Mouse (Mus musculus) MEL (cell line): Measurements from ENCODE around the gene Samd7. TPM values are rescaled to one million over a fixed set of nuclear protein-coding genes. Genes with fewer than 3 reads are reported as not detected.

Experiments
- DNase-seq: peaks from one replicate; pipeline ENCODE4 v3.0.0; 2011; ENCODE audit warnings: low read depth, low spot score
- H3K27ac ChIP-seq: 2 replicates; pipeline ENCODE4 v1.5.1; 2012; ENCODE audit warnings: low read depth, mild to moderate bottlenecking, control low read depth, low read length, moderate library complexity; ENCODE audit not compliant: control insufficient read depth
- H3K27me3 ChIP-seq, 2 experiments: fragments of 150-350 bp in 1 of 2; sonication (generic) in 1 of 2; 2 replicates each; pipeline ENCODE4 v1.6.1; 2012; ENCODE audit warnings: low read length in 2 of 2, mild to moderate bottlenecking in 2 of 2, improper control_type of control experiment in 1 of 2, moderate library complexity in 1 of 2; ENCODE audit not compliant: insufficient read depth in 2 of 2, control insufficient read depth in 1 of 2
- H3K36me3 ChIP-seq, 2 experiments: 2 replicates each; pipeline ENCODE4 v1.6.1; 2012 to 2014; ENCODE audit warnings: low read length in 2 of 2, improper control_type of control experiment in 1 of 2, inconsistent platforms in 1 of 2, mild to moderate bottlenecking in 1 of 2; ENCODE audit not compliant: insufficient read depth in 2 of 2, control insufficient read depth in 1 of 2
- H3K4me1 ChIP-seq, 2 experiments: fragments of 150-350 bp in 1 of 2; sonication (generic) in 1 of 2; 2 replicates each; pipeline ENCODE4 v1.6.1; 2012; ENCODE audit warnings: low read length in 2 of 2, improper control_type of control experiment in 1 of 2, mild to moderate bottlenecking in 1 of 2; ENCODE audit not compliant: insufficient read depth in 2 of 2, control insufficient read depth in 1 of 2
- H3K4me3 ChIP-seq, 2 experiments: fragments of 150-350 bp in 1 of 2; sonication (generic) in 1 of 2; 2 replicates each; pipeline ENCODE4 v1.5.1; 2012; ENCODE audit warnings: low read depth in 2 of 2, low read length in 2 of 2, mild to moderate bottlenecking in 2 of 2, moderate library complexity in 2 of 2, control low read depth in 1 of 2, improper control_type of control experiment in 1 of 2; ENCODE audit not compliant: control insufficient read depth in 1 of 2, insufficient read depth in 1 of 2
- H3K79me2 ChIP-seq: 2 replicates; pipeline ENCODE4 v1.6.1; 2012; ENCODE audit warnings: mild to moderate bottlenecking, low read length, moderate library complexity; ENCODE audit not compliant: control insufficient read depth, poor library complexity, insufficient read depth
- H3K9ac ChIP-seq: 2 replicates; pipeline ENCODE4 v1.6.1; 2012; ENCODE audit warnings: low read depth, mild to moderate bottlenecking, control low read depth, low read length, moderate library complexity; ENCODE audit not compliant: control insufficient read depth, poor library complexity, severe bottlenecking
- H3K9me3 ChIP-seq: fragments of 150-350 bp; sonication (generic); replicated peaks from 2 replicates; pipeline ENCODE4 v1.6.1; 2012; ENCODE audit warnings: mild to moderate bottlenecking, low read length, improper control_type of control experiment, moderate library complexity; ENCODE audit not compliant: insufficient read depth
- BHLHE40 ChIP-seq: IDR thresholded peaks from 2 replicates; pipeline ENCODE4 v1.6.1; 2012; ENCODE audit warnings: low read depth, mild to moderate bottlenecking, inconsistent platforms, low read length, improper control_type of control experiment, borderline replicate concordance
- ETS1 ChIP-seq: IDR thresholded peaks from 2 replicates; pipeline ENCODE4 v1.6.1; 2012; ENCODE audit warnings: low read depth, mild to moderate bottlenecking, inconsistent platforms, low read length, improper control_type of control experiment, moderate library complexity
- GABPA ChIP-seq: IDR thresholded peaks from 2 replicates; pipeline ENCODE4 v1.6.1; 2012; ENCODE audit warnings: low read depth, mild to moderate bottlenecking, inconsistent platforms, low read length, improper control_type of control experiment, moderate library complexity
- GATA1 ChIP-seq: IDR thresholded peaks from 2 replicates; pipeline ENCODE4 v1.6.1; 2011; ENCODE audit warnings: low read depth, low read length, improper control_type of control experiment
- MAFK ChIP-seq: IDR thresholded peaks from 2 replicates; pipeline ENCODE4 v1.6.1; 2011; ENCODE audit warnings: low read depth, mild to moderate bottlenecking, low read length, improper control_type of control experiment, borderline replicate concordance
- MAX ChIP-seq: IDR thresholded peaks from 2 replicates; pipeline ENCODE4 v1.6.1; 2011; ENCODE audit warnings: low read length, improper control_type of control experiment
- MEF2A ChIP-seq: IDR thresholded peaks from 2 replicates; pipeline ENCODE4 v1.6.1; 2014; ENCODE audit warnings: low read depth, mild to moderate bottlenecking, inconsistent platforms, low read length, improper control_type of control experiment; ENCODE audit not compliant: poor library complexity, insufficient replicate concordance, severe bottlenecking; ENCODE audit errors: extremely low read depth
- MXI1 ChIP-seq: IDR thresholded peaks from 2 replicates; pipeline ENCODE4 v1.6.1; 2011; ENCODE audit warnings: mild to moderate bottlenecking, low read depth, low read length, improper control_type of control experiment
- MYB ChIP-seq: IDR thresholded peaks from 2 replicates; pipeline ENCODE4 v1.6.1; 2011; ENCODE audit warnings: mild to moderate bottlenecking, low read depth, low read length, improper control_type of control experiment
- POLR2AphosphoS2 ChIP-seq: IDR thresholded peaks from 2 replicates; pipeline ENCODE4 v1.6.1; 2011; ENCODE audit warnings: low read length, improper control_type of control experiment
- RCOR1 ChIP-seq: IDR thresholded peaks from 2 replicates; pipeline ENCODE4 v1.6.1; 2012; ENCODE audit warnings: low read depth, mild to moderate bottlenecking, inconsistent platforms, low read length, improper control_type of control experiment
- SIN3A ChIP-seq: IDR thresholded peaks from 2 replicates; pipeline ENCODE4 v1.6.1; 2012; ENCODE audit warnings: low read length, improper control_type of control experiment, inconsistent platforms
- SMC3 ChIP-seq: IDR thresholded peaks from 2 replicates; pipeline ENCODE4 v1.6.1; 2011; ENCODE audit warnings: low read depth, low read length, improper control_type of control experiment
- TAL1 ChIP-seq: IDR thresholded peaks from 2 replicates; pipeline ENCODE4 v1.6.1; 2012; ENCODE audit warnings: mild to moderate bottlenecking, inconsistent platforms, low read length, moderate library complexity, mixed read lengths
- TBP ChIP-seq: IDR thresholded peaks from 2 replicates; pipeline ENCODE4 v1.8.0; 2011; ENCODE audit warnings: low read depth, low read length, improper control_type of control experiment
- USF2 ChIP-seq, 2 experiments: IDR thresholded peaks; 2 replicates each; pipeline ENCODE4 v1.6.1; 2011 to 2012; ENCODE audit warnings: improper control_type of control experiment in 2 of 2, low read length in 2 of 2, borderline replicate concordance in 1 of 2, inconsistent platforms in 1 of 2, low read depth in 1 of 2, mild to moderate bottlenecking in 1 of 2; ENCODE audit not compliant: insufficient read depth in 1 of 2
- ZC3H11A ChIP-seq: IDR thresholded peaks from 2 replicates; pipeline ENCODE4 v1.6.1; 2012; ENCODE audit warnings: low read depth, mild to moderate bottlenecking, inconsistent platforms, low read length, improper control_type of control experiment
- ZKSCAN1 ChIP-seq: IDR thresholded peaks from 2 replicates; pipeline ENCODE4 v1.6.1; 2012; ENCODE audit warnings: low read depth, mild to moderate bottlenecking, inconsistent platforms, low read length, improper control_type of control experiment, moderate library complexity
- ZMIZ1 ChIP-seq: IDR thresholded peaks from 2 replicates; pipeline ENCODE4 v1.6.1; 2012; ENCODE audit warnings: low read depth, mild to moderate bottlenecking, inconsistent platforms, low read length, improper control_type of control experiment, moderate library complexity
- ZNF384 ChIP-seq: IDR thresholded peaks from 2 replicates; pipeline ENCODE4 v1.6.1; 2012; ENCODE audit warnings: low read depth, mild to moderate bottlenecking, inconsistent platforms, low read length, improper control_type of control experiment
- polyA plus RNA-seq, 2 experiments: library from polyadenylated mRNA; stranded (reverse) in 1 of 2; unstranded in 1 of 2; fragments of >175 nt in 1 of 2; fragments of >200 nt in 1 of 2; gene quantifications; 2 replicates each; pipeline versions ENCODE4 v1.2.1 to v1.2.4; 2012; ENCODE audit warnings: low replicate concordance in 2 of 2, low read depth in 1 of 2; ENCODE audit not compliant: insufficient read length in 2 of 2, insufficient read depth in 1 of 2, missing spikeins in 1 of 2
- total RNA-seq: library from RNA; depleted of rRNA; stranded (reverse); fragments of 300-350 nt; gene quantifications from 2 replicates; pipeline ENCODE4 v1.2.3, GENCODE M21; 2012

Samd7 gene
- total and polyA plus RNA-seq, 3 experiments = not detected

DNA sequence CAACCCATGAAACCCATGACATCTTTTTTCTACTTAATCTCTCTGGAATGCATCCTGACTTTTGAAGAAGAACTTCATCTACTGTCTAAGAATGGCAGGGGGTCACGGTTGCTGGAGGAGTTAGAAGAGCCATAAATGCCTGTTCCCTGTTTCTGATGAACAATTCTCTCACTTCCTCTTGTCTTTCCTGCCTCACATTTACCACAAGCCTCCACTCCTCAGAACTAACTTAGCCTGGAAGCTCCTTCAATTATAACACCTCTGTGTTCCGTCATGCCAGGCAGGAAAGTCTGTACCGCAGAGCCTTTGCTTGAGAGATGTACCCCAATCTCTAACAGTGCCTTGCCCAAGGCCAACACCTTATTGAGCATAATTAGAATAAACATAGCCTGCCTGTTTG is 27.4 kb upstream of the Samd7 start:
- no peak overlapping the region for H3K27ac ChIP-seq
- H3K4me1 ChIP-seq = peaks cover 6 to 7% of the 10 kb centered on the region in 2 experiments; a peak in 3 of 4 replicates
- DNase-seq = no peak
- H3K27me3 ChIP-seq = no peaks in the 10 kb centered on the region
- H3K9ac ChIP-seq = no peak overlapping the region
- no peak for TF ChIP-seq MYB
- TF ChIP-seq ETS1 = no peak
- TF ChIP-seq GABPA = no peak
- TF ChIP-seq ZC3H11A = no peak
- no peak for TF ChIP-seq TBP
- no peak for TF ChIP-seq TAL1
- TF ChIP-seq RCOR1 = no peak
- TF ChIP-seq MXI1 = no peak
- TF ChIP-seq MAX = no peak
- no peak for TF ChIP-seq ZMIZ1
- TF ChIP-seq ZKSCAN1 = no peak
- TF ChIP-seq ZNF384 = no peak
- no peak for TF ChIP-seq SMC3
- no peak for TF ChIP-seq USF2 (IDR thresholded peaks at IDR 0.05; ENCODE audit: borderline replicate concordance in 1 of 2, insufficient read depth in 1 of 2, low read depth in 1 of 2, low read length in 2 of 2)
- no peak for TF ChIP-seq GATA1
- TF ChIP-seq MAFK = no peak
- no peak for TF ChIP-seq BHLHE40
- TF ChIP-seq, all 39 proteins: peak for 0
- no peaks in the 10 kb centered on the region for H3K9me3 ChIP-seq
- H3K79me2 ChIP-seq = no peaks in the 10 kb centered on the region
- H3K4me3 ChIP-seq = no peak overlapping the region
- peaks cover 0 to 5% of the 10 kb centered on the region in 2 experiments; a peak in 2 of 4 replicates for H3K36me3 ChIP-seq

DNA sequence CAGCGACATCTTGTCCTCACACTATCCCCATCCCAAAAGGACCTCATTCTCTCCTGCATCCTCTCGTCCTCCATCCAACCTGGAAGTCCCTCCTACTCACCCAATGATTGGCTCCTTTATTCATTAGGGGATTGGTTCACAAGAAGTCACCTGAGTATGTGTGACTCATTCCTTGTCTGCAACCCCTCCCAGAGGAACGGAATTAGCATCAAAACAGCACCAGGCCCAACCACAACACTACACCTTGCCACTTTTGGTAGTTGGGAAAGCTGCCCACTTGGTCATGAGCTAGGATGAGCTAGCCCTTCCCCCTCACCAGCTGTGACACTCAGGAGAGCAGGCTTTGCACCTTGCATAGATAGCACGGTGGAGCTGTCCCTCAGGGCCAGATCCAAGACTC is 24.1 kb upstream of the Samd7 start:
- H3K36me3 ChIP-seq = peaks cover 0 to 5% of the 10 kb centered on the region in 2 experiments; a peak in 2 of 4 replicates
- H3K27ac ChIP-seq = no peak overlapping the region
- no peak for DNase-seq
- H3K27me3 ChIP-seq = no peaks in the 10 kb centered on the region
- H3K9me3 ChIP-seq = no peaks in the 10 kb centered on the region
- no peak overlapping the region for H3K9ac ChIP-seq
- no peak overlapping the region for H3K4me3 ChIP-seq
- TF ChIP-seq RCOR1 (no peak), SIN3A (no peak), POLR2AphosphoS2 (no peak), MEF2A (no peak)
- peaks cover 9 to 11% of the 10 kb centered on the region in 2 experiments for H3K4me1 ChIP-seq
- H3K79me2 ChIP-seq = no peaks in the 10 kb centered on the region
